Mouse (Mus musculus): ENCODE results near the gene Tmco3.

- TF ChIP-seq CTCF (IDR thresholded peaks at IDR 0.05; ENCODE audit: low read depth, low read length) (no peak), POLR2A (IDR thresholded peaks at IDR 0.05; ENCODE audit: insufficient read depth, low read length) (no peak)
Observed at GRCm38 (mm10) chr8:13267566-13267965, 20.4 kb upstream of the Tmco3 start.

All from ES-Bruce4 (cell line).